In the genomic region with DNA sequence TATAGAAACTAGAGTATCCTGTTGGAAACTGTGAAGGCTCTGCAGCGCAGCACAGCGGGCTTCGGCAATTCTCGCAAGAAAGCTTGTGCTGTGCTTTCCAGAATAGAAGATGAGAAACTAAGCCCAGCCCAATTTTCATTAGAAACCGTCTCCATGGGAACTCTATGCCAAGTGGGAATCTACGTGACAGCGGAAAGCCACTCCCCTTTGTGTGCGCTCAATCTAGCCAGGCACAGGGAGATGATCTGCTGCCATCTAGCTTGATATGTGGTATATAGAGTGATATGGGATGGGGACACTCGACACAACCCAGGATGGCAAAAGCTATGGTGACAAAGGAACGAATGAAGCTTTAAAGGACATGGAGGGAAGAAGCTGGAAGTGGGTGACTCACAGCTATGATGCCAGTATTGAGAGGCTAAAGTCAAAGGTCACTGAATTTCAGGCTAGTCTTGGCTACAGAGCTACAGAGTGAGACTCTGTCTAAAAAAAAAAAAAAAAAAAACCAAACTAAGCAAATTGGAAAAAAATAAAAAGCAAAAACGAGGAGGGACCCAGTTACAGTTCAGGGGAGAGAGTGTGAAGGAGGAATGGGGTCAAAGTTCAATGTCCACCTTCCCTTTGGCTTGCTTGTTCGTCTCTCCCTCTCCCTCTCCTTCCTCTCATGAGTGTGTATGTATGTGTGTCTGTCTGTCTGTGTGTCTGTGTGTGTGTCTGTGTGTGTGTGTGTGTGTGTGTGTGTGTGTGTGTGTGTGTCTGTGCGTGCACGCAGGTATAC, we compare ENCODE assay signal across 10 mouse cellular contexts. TPM values are rescaled to one million over a fixed set of nuclear protein-coding genes. Genes with fewer than 3 reads are reported as not detected.
DNase-seq lines count a peak whose midpoint lies in the region; ATAC-seq and TF ChIP-seq lines count a peak whose summit lies in the region.
"Had no signal": no experiment of that assay in that cellular context is flagged by ENCODE, and none has a peak within 500 bp of the region (broad histone marks: within the 10 kb centered on the region; RNA-seq: fewer than 3 reads in every experiment).

No protein-coding gene starts in this region.

- H3K27ac ChIP-seq in forebrain, embryonic 12.5 days: no peak overlapping the region
- no peak overlapping the region for H3K27ac ChIP-seq in forebrain, embryonic 11.5 days (ENCODE audit: low read depth, low read length)
- H3K27ac ChIP-seq in lung, postnatal 0 days (ENCODE audit: low read length): no peak overlapping the region
- H3K27ac ChIP-seq: liver, embryonic 15.5 days had no signal

- H3K4me2 ChIP-seq in forebrain, embryonic 12.5 days: no peak overlapping the region
- no peak overlapping the region for H3K4me2 ChIP-seq in forebrain, embryonic 11.5 days (ENCODE audit: low read depth, low read length, severe bottlenecking)
- H3K4me2 ChIP-seq in lung, postnatal 0 days (replicated peaks; ENCODE audit: low read depth, low read length): no peak overlapping the region
- H3K4me2 ChIP-seq: liver, embryonic 15.5 days had no signal

- H3K27me3 ChIP-seq in forebrain, embryonic 12.5 days: no peaks in the 10 kb centered on the region
- no peaks in the 10 kb centered on the region for H3K27me3 ChIP-seq in forebrain, embryonic 11.5 days (ENCODE audit: control insufficient read depth, insufficient read depth, low read length)
- no peaks in the 10 kb centered on the region for H3K27me3 ChIP-seq in lung, postnatal 0 days (replicated peaks; ENCODE audit: insufficient read depth, low read length)
- H3K27me3 ChIP-seq: liver, embryonic 15.5 days had no signal

- no peak for DNase-seq in forebrain, embryonic 11.5 days (ENCODE audit: low spot score)
- no peak for DNase-seq in lung, postnatal 0 days (ENCODE audit: low spot score)
- DNase-seq in lung, postnatal 10 days: no peak
- peak; percentile 54 to 82 for DNase-seq in left cerebral cortex, postnatal 14 days (ENCODE audit: low spot score in 2 of 2)
- peak; percentile 19 for DNase-seq in right cerebral cortex, postnatal 4 days
- DNase-seq in adrenal gland, adult (ENCODE audit: inconsistent age in 2 of 2, low spot score in 1 of 2): no peak
- DNase-seq: cerebellum, adult 11-12 months had no signal

- no peaks in the 10 kb centered on the region for H3K36me3 ChIP-seq in forebrain, embryonic 12.5 days (replicated peaks)
- no peaks in the 10 kb centered on the region for H3K36me3 ChIP-seq in forebrain, embryonic 11.5 days (ENCODE audit: control insufficient read depth, insufficient read depth, low read length)
- no peaks in the 10 kb centered on the region for H3K36me3 ChIP-seq in lung, postnatal 0 days (ENCODE audit: insufficient read depth, low read length)
- H3K36me3 ChIP-seq: liver, embryonic 15.5 days had no signal

- intact Hi-C loops in left cerebral cortex, postnatal 14 days (cut with DNase I): no loop called here

- 85% methylated on average over 14 of the region's 14 CpGs for WGBS in forebrain, embryonic 12.5 days
- 84% methylated on average over 14 of the region's 14 CpGs for WGBS in forebrain, embryonic 11.5 days
- WGBS in lung, postnatal 0 days: 70% methylated on average over 14 of the region's 14 CpGs

- H3K4me1 ChIP-seq in forebrain, embryonic 12.5 days: no peaks in the 10 kb centered on the region; the same call in 1 of the 2 replicates
- no peaks in the 10 kb centered on the region for H3K4me1 ChIP-seq in forebrain, embryonic 11.5 days (replicated peaks; ENCODE audit: control insufficient read depth, insufficient read depth, low read length)
- H3K4me1 ChIP-seq in lung, postnatal 0 days (ENCODE audit: insufficient read depth, low read depth, low read length): no peaks in the 10 kb centered on the region
- H3K4me1 ChIP-seq: liver, embryonic 15.5 days had no signal

- TF ChIP-seq EP300 in lung, postnatal 0 days (IDR thresholded peaks at IDR 0.05): no peak

- peak; percentile 70 for ATAC-seq in forebrain, embryonic 12.5 days (ENCODE audit: low FRiP score)
- no peak for ATAC-seq in forebrain, embryonic 11.5 days (replicated peaks; ENCODE audit: low FRiP score)
- ATAC-seq in lung, postnatal 0 days: peak; percentile 44; the same call in 1 of the 2 replicates
- no peak for ATAC-seq in megakaryocyte progenitor cell, adult 5-6 weeks (replicated peaks; ENCODE audit: poor library complexity)

- H3K4me3 ChIP-seq in forebrain, embryonic 12.5 days (replicated peaks): no peak overlapping the region
- H3K4me3 ChIP-seq in forebrain, embryonic 11.5 days (ENCODE audit: low read depth, low read length): no peak overlapping the region
- H3K4me3 ChIP-seq in lung, postnatal 0 days (ENCODE audit: low read depth, low read length): no peak overlapping the region
- H3K4me3 ChIP-seq: liver, embryonic 15.5 days had no signal

- H3K9ac ChIP-seq in forebrain, embryonic 12.5 days: no peak overlapping the region
- no peak overlapping the region for H3K9ac ChIP-seq in forebrain, embryonic 11.5 days (ENCODE audit: low read length)
- H3K9ac ChIP-seq in lung, postnatal 0 days (replicated peaks; ENCODE audit: low read depth): no peak overlapping the region
- H3K9ac ChIP-seq: liver, embryonic 15.5 days had no signal

- no peaks in the 10 kb centered on the region for H3K9me3 ChIP-seq in forebrain, embryonic 12.5 days
- no peaks in the 10 kb centered on the region for H3K9me3 ChIP-seq in forebrain, embryonic 11.5 days (ENCODE audit: control insufficient read depth, low read length)
- H3K9me3 ChIP-seq in lung, postnatal 0 days (ENCODE audit: low read length): no peaks in the 10 kb centered on the region
- H3K9me3 ChIP-seq: liver, embryonic 15.5 days had no signal

- peak; percentile 15; the same call in 1 of the 2 replicates for TF ChIP-seq CTCF in lung, postnatal 0 days (IDR thresholded peaks at IDR 0.05)

RNA-seq across cellular contexts. Expression of a gene that starts 47.5 kb away (rescaled TPM):
- 0.14 and 0.33 TPM in 2 replicates for polyA plus RNA-seq in forebrain, embryonic 12.5 days (2016; fragmentation: Nextera tagmentation; extraction: Ambion mirVana)
- 0.17 and 0.24 TPM in 2 replicates for polyA plus RNA-seq in forebrain, embryonic 11.5 days (2014; fragmentation: Nextera tagmentation; extraction: Ambion mirVana)
- 9.5 and 9.8 TPM in 2 replicates for polyA plus RNA-seq in lung, postnatal 0 days (2015; fragmentation: Nextera tagmentation; extraction: Ambion mirVana)
- total RNA-seq in left cerebral cortex, postnatal 14 days (2021): 1 to 10 TPM in 1 of 2 experiments, under 1 TPM in 1; 0.42 to 1.2 TPM
- total RNA-seq in megakaryocyte progenitor cell, adult 5-6 weeks (2015): not detected in 2 replicates
- not detected in 2 replicates for total RNA-seq in megakaryocyte progenitor cell, adult 5-6 weeks (2017)

Comparison
In these comparisons a context has a peak if more than half of its experiments do, and no peak if none do; other contexts are left out.
1. ATAC-seq: peak in forebrain, embryonic 12.5 days (single experiment) and lung, postnatal 0 days (single experiment); none in forebrain, embryonic 11.5 days (single experiment) and megakaryocyte progenitor cell, adult 5-6 weeks (single experiment).
2. DNase-seq: peak in left cerebral cortex, postnatal 14 days (2 of 2) and right cerebral cortex, postnatal 4 days (single experiment); none in forebrain, embryonic 11.5 days (single experiment), lung, postnatal 0 days (single experiment), lung, postnatal 10 days (single experiment) and adrenal gland, adult (0 of 2).